Mouse (Mus musculus): ENCODE results near the gene Pisd. TPM values are rescaled to one million over a fixed set of nuclear protein-coding genes. Genes with fewer than 3 reads are reported as not detected.

Pisd gene
- total and polyA plus RNA-seq, 3 experiments = 45.2 to 57.1 (median 52.1) TPM

- H3K9me3 ChIP-seq (replicated peaks; ENCODE audit: low read length) = no peaks in the 10 kb centered on the region
- dilution Hi-C loops (cut with MboI; ENCODE audit: extremely low pct_ligation_motif_present, extremely low pct_unique_long_range_greater_than_20kb, low sequenced_read_pairs) = no loop called here
- in situ Hi-C loops (cut with MboI; ENCODE audit: low pct_ligation_motif_present, low pct_unique_long_range_greater_than_20kb, low sequenced_read_pairs) = no loop called here
- peaks cover 0 to 4% of the 10 kb centered on the region in 2 experiments; a peak in 2 of 4 replicates for H3K4me1 ChIP-seq (ENCODE audit: control insufficient read depth in 1 of 2, insufficient read depth in 2 of 2)
- no peaks in the 10 kb centered on the region for H3K79me2 ChIP-seq (replicated peaks; ENCODE audit: control insufficient read depth, extremely low read depth, insufficient read depth, poor library complexity, severe bottlenecking)
- no peak for TF ChIP-seq NELFE (IDR thresholded peaks at IDR 0.05; ENCODE audit: low read depth, low read length)
- no peak for TF ChIP-seq JUN (IDR thresholded peaks at IDR 0.05; ENCODE audit: insufficient read depth, low read depth, low read length)
- no peak for TF ChIP-seq KAT2A (IDR thresholded peaks at IDR 0.05; ENCODE audit: insufficient replicate concordance, low read length)
- no peak for TF ChIP-seq GABPA (IDR thresholded peaks at IDR 0.05; ENCODE audit: insufficient replicate concordance, low read depth, low read length)
- no peak for TF ChIP-seq SMC3 (IDR thresholded peaks at IDR 0.05; ENCODE audit: low read depth, low read length)
- TF ChIP-seq NRF1 (IDR thresholded peaks at IDR 0.05; ENCODE audit: low read depth, low read length) = no peak
- TF ChIP-seq POLR2A (IDR thresholded peaks at IDR 0.05; ENCODE audit: low read depth, low read length) = no peak
- no peak for TF ChIP-seq ZKSCAN1 (IDR thresholded peaks at IDR 0.05; ENCODE audit: borderline replicate concordance, low read depth, low read length)
- no peak for TF ChIP-seq PAX5 (IDR thresholded peaks at IDR 0.05; ENCODE audit: low read length)
- no peak for TF ChIP-seq CHD2 (IDR thresholded peaks at IDR 0.05; ENCODE audit: low read length)
- H3K4me2 ChIP-seq (ENCODE audit: insufficient read depth, low read depth, poor library complexity, severe bottlenecking) = no peak overlapping the region
- no peak overlapping the region for H3K4me3 ChIP-seq (replicated peaks in 1 of 3; ENCODE audit: low read depth in 2 of 3, low read length in 2 of 3, poor library complexity in 1 of 3)
- H3K27ac ChIP-seq (ENCODE audit: insufficient read depth, low read depth) = no peak overlapping the region
- H3K27me3 ChIP-seq (replicated peaks) = no peaks in the 10 kb centered on the region
- H3K36me3 ChIP-seq (replicated peaks in 1 of 2; ENCODE audit: control insufficient read depth in 1 of 2, insufficient read depth in 1 of 2, low read length in 1 of 2) = peaks cover 0 to 1% of the 10 kb centered on the region in 2 experiments
- H3K9ac ChIP-seq (ENCODE audit: insufficient read depth, low read depth) = no peak overlapping the region
- DNase-seq (ENCODE audit: extremely low read depth) = no peak
Measured at GRCm38 (mm10) chr5:32722263-32722662, 63.2 kb downstream of the Pisd start.

GRCm38 (mm10) chr5:32721316-32721715, 64.1 kb downstream of the Pisd start:
- in situ Hi-C loops (cut with MboI; ENCODE audit: low pct_ligation_motif_present, low pct_unique_long_range_greater_than_20kb, low sequenced_read_pairs) = no loop called here

More at GRCm38 (mm10) chr5:32721316-32721715, 64.1 kb downstream of the Pisd start:
- Histone ChIP-seq H3K9me3 (replicated peaks; ENCODE audit: low read length) (no peaks in the 10 kb centered on the region), H3K27me3 (replicated peaks) (no peaks in the 10 kb centered on the region), H3K4me3 (replicated peaks in 1 of 3; ENCODE audit: low read depth in 2 of 3, low read length in 2 of 3, poor library complexity in 1 of 3) (no peak overlapping the region), H3K27ac (ENCODE audit: insufficient read depth, low read depth) (no peak overlapping the region), H3K4me2 (ENCODE audit: insufficient read depth, low read depth, poor library complexity, severe bottlenecking) (no peak overlapping the region), H3K9ac (ENCODE audit: insufficient read depth, low read depth) (no peak overlapping the region), H3K79me2 (replicated peaks; ENCODE audit: control insufficient read depth, extremely low read depth, insufficient read depth, poor library complexity, severe bottlenecking) (no peaks in the 10 kb centered on the region), H3K4me1 (ENCODE audit: control insufficient read depth in 1 of 2, insufficient read depth in 2 of 2) (peaks cover 0 to 4% of the 10 kb centered on the region in 2 experiments; a peak in 2 of 4 replicates), H3K36me3 (replicated peaks in 1 of 2; ENCODE audit: control insufficient read depth in 1 of 2, insufficient read depth in 1 of 2, low read length in 1 of 2) (peaks cover 0 to 1% of the 10 kb centered on the region in 2 experiments)
- dilution Hi-C loops (cut with MboI; ENCODE audit: extremely low pct_ligation_motif_present, extremely low pct_unique_long_range_greater_than_20kb, low sequenced_read_pairs) = no loop called here
- DNase-seq (ENCODE audit: extremely low read depth) = no peak
- TF ChIP-seq EP300 (IDR thresholded peaks at IDR 0.05; ENCODE audit: low read length) (no peak), TBP (conservative IDR thresholded peaks at IDR 0.05; ENCODE audit: low read depth, low read length) (no peak), USF1 (IDR thresholded peaks at IDR 0.05; ENCODE audit: low read depth, low read length) (no peak), NRF1 (IDR thresholded peaks at IDR 0.05; ENCODE audit: low read depth, low read length) (no peak), MAX (IDR thresholded peaks at IDR 0.05; ENCODE audit: low read length) (no peak), HCFC1 (IDR thresholded peaks at IDR 0.05; ENCODE audit: low read depth, low read length) (no peak), JUN (IDR thresholded peaks at IDR 0.05; ENCODE audit: insufficient read depth, low read depth, low read length) (no peak), MAFK (IDR thresholded peaks at IDR 0.05; ENCODE audit: insufficient replicate concordance, low read length) (no peak), MAZ (IDR thresholded peaks at IDR 0.05; ENCODE audit: low read depth, low read length) (no peak), CHD1 (IDR thresholded peaks at IDR 0.05; ENCODE audit: low read depth, low read length) (no peak), POLR2A (IDR thresholded peaks at IDR 0.05; ENCODE audit: low read depth, low read length) (no peak), PAX5 (IDR thresholded peaks at IDR 0.05; ENCODE audit: low read length) (no peak), SIN3A (IDR thresholded peaks at IDR 0.05; ENCODE audit: low read length) (no peak), USF2 (conservative IDR thresholded peaks at IDR 0.05; ENCODE audit: low read depth, low read length) (no peak), E2F4 (IDR thresholded peaks at IDR 0.05; ENCODE audit: insufficient replicate concordance, low read depth, low read length) (no peak), ELF1 (IDR thresholded peaks at IDR 0.05; ENCODE audit: low read depth, low read length) (no peak), CTCF (conservative IDR thresholded peaks at IDR 0.05 in 1 of 2, IDR thresholded peaks at IDR 0.05 in 1 of 2; ENCODE audit: low read depth in 2 of 2, low read length in 2 of 2) (no peak), ZKSCAN1 (IDR thresholded peaks at IDR 0.05; ENCODE audit: borderline replicate concordance, low read depth, low read length) (no peak), JUND (conservative IDR thresholded peaks at IDR 0.05; ENCODE audit: low read depth, low read length) (no peak)
